Mouse (Mus musculus) central nervous system, embryonic 14 days (tissue): ENCODE data around the gene Txnrd1. TPM values are rescaled to one million over a fixed set of nuclear protein-coding genes. Genes with fewer than 3 reads are reported as not detected.

ENCODE experiments used
- polyA plus RNA-seq: library from polyadenylated mRNA; depleted of rRNA; stranded (reverse); fragments of >200 nt; gene quantifications from 2 replicates; pipeline ENCODE4 v1.2.3, GENCODE M21; 2012; rRNA removed

Txnrd1 gene
- 94.7 and 100 TPM in 2 replicates for polyA plus RNA-seq

GRCm38 (mm10) chr10:82833926-82834325 is at the start of gene Txnrd1:
Txnrd1 (plus strand) TSS chr10:82833951.

GRCm38 (mm10) chr10:82866356-82866755 is 32.6 kb downstream of the Txnrd1 start, which contains the start of gene Eid3:
Eid3 (plus strand) TSS chr10:82866626.

Other genes with a start within 250 kb of the Txnrd1 start
- 36.8 and 42.0 TPM in 2 replicates for gene 1190007I07Rik, start 210.7 kb upstream of the Txnrd1 start, polyA plus RNA-seq
- 131 and 148 TPM in 2 replicates for gene Tdg, start 204.1 kb upstream of the Txnrd1 start, polyA plus RNA-seq
- 2.4 and 9.6 TPM in 2 replicates for gene Glt8d2, start 143.3 kb upstream of the Txnrd1 start, polyA plus RNA-seq
- gene Hcfc2, start 137.8 kb upstream of the Txnrd1 start, polyA plus RNA-seq: 38.9 and 41.1 TPM in 2 replicates
- gene Nfyb, start 69.8 kb upstream of the Txnrd1 start, polyA plus RNA-seq: 54.2 and 62.3 TPM in 2 replicates
- gene Eid3, start 32.7 kb downstream of the Txnrd1 start, polyA plus RNA-seq: 0.76 and 1.1 TPM in 2 replicates
- 12.5 and 17.9 TPM in 2 replicates for gene Chst11, start 151.5 kb downstream of the Txnrd1 start, polyA plus RNA-seq